Mouse (Mus musculus): Measurements from ENCODE around the gene Sdc3. TPM values are rescaled to one million over a fixed set of nuclear protein-coding genes. Genes with fewer than 3 reads are reported as not detected.

The Sdc3 gene
- polyA plus RNA-seq, 1 experiment = 113 TPM

GRCm38 (mm10) chr4:130765399-130766160 is 26.8 kb upstream of the Sdc3 start:
- Histone ChIP-seq H3K4me1 (ENCODE audit: control insufficient read depth, insufficient read depth, low read length) (peaks cover 5% of the 10 kb centered on the region), H3K4me3 (replicated peaks; ENCODE audit: extremely low read depth, low read depth, low read length) (no peak overlapping the region)
- TF ChIP-seq CTCF (IDR thresholded peaks at IDR 0.05; ENCODE audit: insufficient read depth, low read length) = no peak
- no peak for TF ChIP-seq POLR2A (IDR thresholded peaks at IDR 0.05; ENCODE audit: borderline replicate concordance, extremely low read depth, low read depth, low read length)
- 80% methylated on average over 7 of the region's 7 CpGs for WGBS
- no peak for DNase-seq

- no peak overlapping the region for H3K4me3 ChIP-seq (replicated peaks; ENCODE audit: extremely low read depth, low read depth, low read length)
- 93% methylated on average over 2 of the region's 2 CpGs for WGBS
- no peak for TF ChIP-seq POLR2A (IDR thresholded peaks at IDR 0.05; ENCODE audit: borderline replicate concordance, extremely low read depth, low read depth, low read length)
- no peak for TF ChIP-seq CTCF (IDR thresholded peaks at IDR 0.05; ENCODE audit: insufficient read depth, low read length)
- H3K4me1 ChIP-seq (ENCODE audit: control insufficient read depth, insufficient read depth, low read length) = peaks cover 3% of the 10 kb centered on the region; the same call in 1 of the 2 replicates
- no peak for DNase-seq
These were observed 25.9 kb upstream of the Sdc3 start for GRCm38 (mm10) chr4:130766387-130766786.

- 87% methylated on average over 4 of the region's 4 CpGs for WGBS
- H3K4me1 ChIP-seq (ENCODE audit: control insufficient read depth, insufficient read depth, low read length) = no peaks in the 10 kb centered on the region
These were observed 25.4 kb upstream of the Sdc3 start for GRCm38 (mm10) chr4:130766926-130767325.

GRCm38 (mm10) chr4:130773899-130774298 is 18.4 kb upstream of the Sdc3 start:
- Histone ChIP-seq H3K4me3 (replicated peaks; ENCODE audit: extremely low read depth, low read depth, low read length) (no peak overlapping the region), H3K4me1 (ENCODE audit: control insufficient read depth, insufficient read depth, low read length) (peaks cover 7% of the 10 kb centered on the region)
- no peak for DNase-seq
- TF ChIP-seq POLR2A (IDR thresholded peaks at IDR 0.05; ENCODE audit: borderline replicate concordance, extremely low read depth, low read depth, low read length) (no peak), CTCF (IDR thresholded peaks at IDR 0.05; ENCODE audit: insufficient read depth, low read length) (no peak)
- 75% methylated on average over 4 of the region's 4 CpGs for WGBS

More at GRCm38 (mm10) chr4:130766926-130767325, 25.4 kb upstream of the Sdc3 start:
- no peak for TF ChIP-seq CTCF (IDR thresholded peaks at IDR 0.05; ENCODE audit: insufficient read depth, low read length)
- no peak for TF ChIP-seq POLR2A (IDR thresholded peaks at IDR 0.05; ENCODE audit: borderline replicate concordance, extremely low read depth, low read depth, low read length)
- no peak overlapping the region for H3K4me3 ChIP-seq (replicated peaks; ENCODE audit: extremely low read depth, low read depth, low read length)
- no peak for DNase-seq

GRCm38 (mm10) chr4:130774822-130775221 is 17.5 kb upstream of the Sdc3 start:
- H3K4me1 ChIP-seq (ENCODE audit: control insufficient read depth, insufficient read depth, low read length) = peaks cover 8% of the 10 kb centered on the region
- WGBS = 86% methylated on average over 4 of the region's 4 CpGs
- DNase-seq = no peak
- H3K4me3 ChIP-seq (replicated peaks; ENCODE audit: extremely low read depth, low read depth, low read length) = no peak overlapping the region
- no peak for TF ChIP-seq POLR2A (IDR thresholded peaks at IDR 0.05; ENCODE audit: borderline replicate concordance, extremely low read depth, low read depth, low read length)
- TF ChIP-seq CTCF (IDR thresholded peaks at IDR 0.05; ENCODE audit: insufficient read depth, low read length) = no peak

- no peak for TF ChIP-seq POLR2A (IDR thresholded peaks at IDR 0.05; ENCODE audit: borderline replicate concordance, extremely low read depth, low read depth, low read length)
- TF ChIP-seq CTCF (IDR thresholded peaks at IDR 0.05; ENCODE audit: insufficient read depth, low read length) = no peak
- 49% methylated on average over 10 of the region's 10 CpGs for WGBS
- Histone ChIP-seq H3K4me1 (ENCODE audit: control insufficient read depth, insufficient read depth, low read length) (peaks cover 8% of the 10 kb centered on the region), H3K4me3 (replicated peaks; ENCODE audit: extremely low read depth, low read depth, low read length) (no peak overlapping the region)
- no peak for DNase-seq
These were observed 14.7 kb upstream of the Sdc3 start for GRCm38 (mm10) chr4:130777647-130778046.

GRCm38 (mm10) chr4:130779037-130779436 is 13.3 kb upstream of the Sdc3 start:
- WGBS = 31% methylated on average over 3 of the region's 3 CpGs
- Histone ChIP-seq H3K4me3 (replicated peaks; ENCODE audit: extremely low read depth, low read depth, low read length) (no peak overlapping the region), H3K4me1 (ENCODE audit: control insufficient read depth, insufficient read depth, low read length) (peaks cover 8% of the 10 kb centered on the region)
- no peak for DNase-seq
- TF ChIP-seq POLR2A (IDR thresholded peaks at IDR 0.05; ENCODE audit: borderline replicate concordance, extremely low read depth, low read depth, low read length) (no peak), CTCF (IDR thresholded peaks at IDR 0.05; ENCODE audit: insufficient read depth, low read length) (no peak)

GRCm38 (mm10) chr4:130782492-130782891 is 9.8 kb upstream of the Sdc3 start:
- DNase-seq = no peak
- Histone ChIP-seq H3K4me3 (replicated peaks; ENCODE audit: extremely low read depth, low read depth, low read length) (no peak overlapping the region), H3K4me1 (ENCODE audit: control insufficient read depth, insufficient read depth, low read length) (peaks cover 6% of the 10 kb centered on the region)
- TF ChIP-seq POLR2A (IDR thresholded peaks at IDR 0.05; ENCODE audit: borderline replicate concordance, extremely low read depth, low read depth, low read length) (no peak), CTCF (IDR thresholded peaks at IDR 0.05; ENCODE audit: insufficient read depth, low read length) (no peak)
- 84% methylated on average over 2 of the region's 2 CpGs for WGBS

- Histone ChIP-seq H3K4me3 (replicated peaks; ENCODE audit: extremely low read depth, low read depth, low read length) (no peak overlapping the region), H3K4me1 (ENCODE audit: control insufficient read depth, insufficient read depth, low read length) (no peaks in the 10 kb centered on the region)
- TF ChIP-seq POLR2A (IDR thresholded peaks at IDR 0.05; ENCODE audit: borderline replicate concordance, extremely low read depth, low read depth, low read length) (no peak), CTCF (IDR thresholded peaks at IDR 0.05; ENCODE audit: insufficient read depth, low read length) (peak; percentile 62)
- DNase-seq = no peak
- 10% methylated on average over 4 of the region's 4 CpGs for WGBS
These were observed 7.6 kb upstream of the Sdc3 start for GRCm38 (mm10) chr4:130784755-130785154.

- WGBS = 72% methylated on average over 5 of the region's 5 CpGs
- no peak for DNase-seq
- Histone ChIP-seq H3K4me1 (ENCODE audit: control insufficient read depth, insufficient read depth, low read length) (no peaks in the 10 kb centered on the region; the same call in 1 of the 2 replicates), H3K4me3 (replicated peaks; ENCODE audit: extremely low read depth, low read depth, low read length) (no peak overlapping the region)
- TF ChIP-seq CTCF (IDR thresholded peaks at IDR 0.05; ENCODE audit: insufficient read depth, low read length) = no peak
These were observed 4.8 kb upstream of the Sdc3 start for GRCm38 (mm10) chr4:130787530-130787929.

All from lung, adult 2 months (tissue).